Mouse (Mus musculus) left cerebral cortex, postnatal 14 days (tissue): ENCODE results near the gene H1fx. TPM values are rescaled to one million over a fixed set of nuclear protein-coding genes. Genes with fewer than 3 reads are reported as not detected.
"Not testable (repeated sequence)": the region's sequence is repeated elsewhere in the genome, so short reads cannot be mapped to it uniquely, and the experiment has no call there.

Source experiments
- DNase-seq, 2 experiments: peaks; one replicate each; pipeline ENCODE4 v3.0.0; 2021 to 2022; ENCODE audit warnings: low spot score in 2 of 2, mixed read lengths in 1 of 2
- intact Hi-C: fragments of 180-260 bp; cut with DNase I; formaldehyde crosslinking; loops from one replicate; pipeline ENCODE4 v1.15.1; 2025
- microRNA-seq, 2 experiments: library from miRNA; unstranded; fragments of <30 nt; microRNA quantifications; one replicate each; pipeline ENCODE4 v1.2.0; 2022
- total RNA-seq, 2 experiments: library from RNA; stranded (reverse); gene quantifications; 2 replicates each; pipeline ENCODE4 v1.2.3; 2021

The H1fx gene
- total RNA-seq, 2 experiments from 2014 or later = 61.9 to 84.0 TPM

DNA sequence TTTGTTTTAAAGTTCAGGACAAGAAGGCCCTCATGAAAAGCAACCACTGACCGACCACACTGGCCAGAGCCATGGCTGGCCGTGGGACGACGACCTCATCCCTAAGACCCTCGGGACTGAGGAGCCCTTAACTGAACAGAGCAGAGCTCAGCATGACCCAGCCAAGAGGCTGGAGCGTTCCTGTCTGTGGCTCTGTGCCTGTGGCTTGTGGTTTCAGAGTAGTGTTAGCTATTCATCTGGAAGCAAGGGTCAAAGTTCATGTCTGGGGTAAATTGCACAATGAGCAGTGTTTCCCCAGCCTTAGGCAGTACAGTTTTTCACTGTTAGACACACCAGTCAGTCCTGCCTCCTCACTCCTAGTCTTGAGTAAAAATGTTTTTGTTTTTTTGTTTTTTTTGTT is 11.3 kb upstream of the H1fx start:
- no peak for DNase-seq
- intact Hi-C loops = loop anchor here (10.0 kb wide), 1 partner anchor 148 kb away; no protein-coding TSS in a partner anchor

DNA sequence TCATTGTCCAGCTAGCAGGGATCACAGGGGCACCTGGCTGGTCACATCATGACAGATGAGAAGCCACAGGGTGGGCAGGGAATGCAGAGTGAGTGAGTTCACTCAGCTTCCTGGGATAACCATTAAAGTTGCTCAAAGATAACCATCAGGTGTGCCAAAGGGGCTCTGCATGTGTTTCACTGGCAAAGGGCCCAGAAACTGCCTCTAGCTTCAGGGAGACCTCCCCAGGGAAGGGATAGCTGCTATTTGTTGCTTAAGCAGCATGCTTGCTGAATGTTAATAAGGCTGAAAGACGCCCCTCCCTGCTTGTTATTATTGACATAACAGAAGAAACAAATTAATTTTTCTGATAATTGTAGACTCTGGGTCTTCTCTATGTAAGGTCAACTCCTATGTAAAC is 10.4 kb upstream of the H1fx start:
- intact Hi-C loops = loop anchor here (10.0 kb wide), 1 partner anchor 147 kb away; no protein-coding TSS in a partner anchor
- no peak for DNase-seq

DNA sequence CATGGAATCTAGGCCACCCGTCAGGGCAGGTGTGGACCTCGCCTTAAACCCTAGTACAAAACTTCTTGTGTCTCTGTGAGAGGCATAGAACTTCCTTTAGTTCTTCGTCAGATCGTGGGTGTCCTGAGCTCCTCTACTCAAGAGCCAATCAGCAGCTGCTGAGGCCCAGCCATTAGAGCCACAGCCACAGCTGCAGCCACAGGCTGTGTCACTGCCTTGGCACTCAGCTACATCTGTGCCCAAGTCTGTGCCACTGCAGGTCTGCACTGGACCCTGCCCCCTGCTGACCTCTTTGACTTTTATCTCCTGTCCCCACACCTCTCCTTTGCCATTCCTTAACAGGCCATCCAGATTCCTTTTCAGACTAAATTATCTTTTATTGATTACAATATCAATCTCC is 9.8 kb upstream of the H1fx start:
- intact Hi-C loops = loop anchor here (10.0 kb wide), 1 partner anchor 146 kb away; no protein-coding TSS in a partner anchor

DNA sequence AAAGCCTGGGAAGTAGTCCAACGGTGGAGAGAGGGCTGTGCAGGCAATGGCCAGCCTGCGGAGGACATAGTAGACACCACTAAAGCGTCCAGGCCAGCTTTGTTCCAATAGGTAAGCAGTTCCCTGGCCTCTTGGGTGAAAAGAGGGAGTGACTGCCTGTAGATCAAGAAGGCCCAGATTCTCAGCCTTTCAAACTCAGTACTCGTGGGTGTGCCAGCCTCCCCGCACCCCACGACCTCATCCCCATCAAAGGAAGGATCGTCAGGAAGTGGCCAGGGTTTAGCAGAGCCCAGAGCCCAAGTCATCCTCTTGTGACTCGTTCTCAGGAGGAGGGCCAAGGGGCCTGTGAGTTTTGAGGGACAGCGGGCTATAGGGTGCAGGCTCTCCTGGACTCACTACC is 1.1 kb upstream of the H1fx start:
- DNase-seq = no peak
- intact Hi-C loops = loop anchor here (5.0 kb wide), 1 partner anchor 70 kb away; the partner anchor contains the start of gene Hmces

More for the DNA sequence above, 9.8 kb upstream of the H1fx start:
- no peak for DNase-seq

DNA sequence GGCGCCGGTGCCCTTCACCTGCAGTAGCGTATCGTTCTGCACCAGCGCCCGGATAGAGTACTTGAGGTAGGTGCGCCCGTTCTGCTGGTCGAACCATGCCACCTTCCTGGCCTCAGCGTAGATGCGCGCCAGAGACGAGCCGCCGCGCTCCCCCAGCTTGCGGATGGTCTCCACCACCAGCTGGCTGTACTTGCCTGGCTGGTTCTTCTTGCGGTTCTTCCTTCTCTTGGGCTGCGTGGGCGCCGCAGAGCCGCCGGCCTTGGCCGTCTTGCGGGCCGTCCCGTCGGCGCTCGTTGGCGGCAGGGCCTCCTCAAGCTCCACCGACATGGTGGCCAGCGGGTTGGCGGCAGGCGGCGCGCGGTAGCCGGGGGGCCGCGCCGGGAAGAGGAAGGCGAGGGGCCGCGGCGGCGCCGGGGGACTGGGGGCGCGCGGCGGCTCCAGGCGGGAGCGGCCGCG is 379 bp downstream of the H1fx start:
- DNase-seq = peak in 1 of 2 experiments; percentile 38
- intact Hi-C loops = loop anchor here (5.0 kb wide), 1 partner anchor 69 kb away; the partner anchor contains the start of gene Hmces

DNA sequence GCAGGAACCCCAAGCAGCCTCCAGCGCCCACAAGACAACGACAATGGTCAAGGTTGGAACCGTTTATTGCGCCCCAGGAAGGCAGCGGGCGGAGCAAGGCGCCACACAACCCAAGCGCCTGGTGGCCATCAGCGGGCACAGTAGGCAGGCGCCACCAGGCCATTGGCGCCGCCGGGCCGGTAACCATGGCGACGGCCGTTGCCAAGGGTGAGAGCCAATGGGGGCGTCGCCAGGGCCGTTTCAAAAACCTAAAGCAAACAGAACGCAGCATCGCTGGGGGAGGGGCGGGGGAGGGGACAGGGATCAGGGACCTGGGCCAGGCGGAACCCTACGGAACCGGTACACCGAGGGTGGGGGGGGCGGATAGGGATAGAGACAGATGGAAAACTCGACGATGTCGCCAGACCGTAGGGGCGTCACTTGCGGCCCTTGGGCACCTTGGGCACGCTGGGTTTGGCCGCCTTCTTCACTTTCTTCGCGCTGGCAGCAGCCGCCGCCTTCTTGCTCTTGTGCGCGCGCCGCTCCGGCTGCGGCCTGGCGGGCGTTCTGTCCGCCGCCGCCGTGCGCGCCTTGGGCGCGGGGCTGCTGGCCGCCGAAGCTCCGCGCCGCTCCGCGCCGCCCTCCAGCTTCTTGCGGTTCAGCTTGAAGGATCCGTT is 935 bp downstream of the H1fx start:
- peak; percentile 88 to 92 for DNase-seq
- intact Hi-C loops = loop anchor here (5.0 kb wide), 1 partner anchor 68 kb away; the partner anchor contains the start of gene Hmces

DNA sequence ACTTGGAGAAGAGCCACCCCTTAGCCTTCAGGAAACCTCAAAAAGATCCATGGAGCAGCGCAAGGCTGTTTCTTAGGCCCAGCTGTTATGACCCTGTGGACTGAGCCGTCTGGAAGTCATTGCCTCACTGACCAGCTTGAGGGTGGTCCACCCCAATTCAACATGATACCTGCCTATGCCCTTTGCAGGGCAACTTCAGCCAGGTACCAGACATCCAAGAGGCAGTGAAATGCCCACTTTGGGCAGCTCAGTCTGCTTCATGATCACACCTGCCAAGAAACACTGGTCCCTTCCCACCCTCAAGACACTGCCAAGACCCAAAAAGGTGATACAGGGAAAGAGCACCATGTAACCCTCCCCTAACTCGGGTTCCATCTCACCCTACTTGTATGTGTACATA is 1.7 kb downstream of the H1fx start:
- no peak for DNase-seq

DNA sequence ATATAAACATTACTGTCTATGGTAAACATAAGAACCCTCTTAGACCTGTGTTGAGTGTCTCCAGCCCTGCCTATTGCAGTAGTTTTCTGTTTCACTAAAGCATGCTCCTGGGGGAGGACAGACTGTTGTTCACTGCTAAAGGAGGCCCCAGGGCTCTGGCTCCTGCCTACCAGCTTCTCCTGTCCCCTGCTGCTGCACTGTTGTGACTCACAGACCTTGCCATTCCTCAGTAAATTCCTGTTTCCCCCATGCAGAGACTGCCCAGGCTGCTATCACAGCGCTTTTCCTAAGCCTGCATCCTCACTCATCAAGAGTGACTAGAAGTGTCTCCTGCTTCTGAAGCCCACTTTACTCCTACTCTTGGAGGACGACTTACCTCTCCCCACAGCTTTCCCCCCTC is 11.4 kb downstream of the H1fx start:
- DNase-seq = no peak

More for the DNA sequence above, 1.7 kb downstream of the H1fx start:
- intact Hi-C loops = loop anchor here (5.0 kb wide), 1 partner anchor 67 kb away; the partner anchor contains the start of gene Hmces

DNA sequence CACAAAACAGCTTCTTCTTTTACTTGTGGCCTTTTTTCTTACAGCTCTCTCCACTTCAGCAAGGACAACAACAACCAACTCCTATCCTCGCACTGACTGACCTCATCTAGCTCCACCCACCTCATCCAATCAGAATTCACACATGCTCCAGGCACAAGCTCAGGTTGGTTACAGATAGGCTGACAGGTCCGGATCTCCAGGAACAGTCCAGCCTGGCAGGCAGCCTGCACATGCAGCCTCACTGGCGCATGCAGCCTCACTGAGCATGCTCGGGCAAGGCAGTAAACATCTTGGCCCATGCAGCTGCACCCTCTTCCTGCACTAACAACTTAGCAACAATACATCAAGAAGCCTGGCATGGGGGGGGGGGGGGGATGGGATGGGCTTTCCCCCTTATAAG is 19.0 kb downstream of the H1fx start:
- DNase-seq, intact Hi-C loops: not testable (repeated sequence)

More for the DNA sequence above, 11.4 kb downstream of the H1fx start:
- intact Hi-C loops = no loop called here

DNA sequence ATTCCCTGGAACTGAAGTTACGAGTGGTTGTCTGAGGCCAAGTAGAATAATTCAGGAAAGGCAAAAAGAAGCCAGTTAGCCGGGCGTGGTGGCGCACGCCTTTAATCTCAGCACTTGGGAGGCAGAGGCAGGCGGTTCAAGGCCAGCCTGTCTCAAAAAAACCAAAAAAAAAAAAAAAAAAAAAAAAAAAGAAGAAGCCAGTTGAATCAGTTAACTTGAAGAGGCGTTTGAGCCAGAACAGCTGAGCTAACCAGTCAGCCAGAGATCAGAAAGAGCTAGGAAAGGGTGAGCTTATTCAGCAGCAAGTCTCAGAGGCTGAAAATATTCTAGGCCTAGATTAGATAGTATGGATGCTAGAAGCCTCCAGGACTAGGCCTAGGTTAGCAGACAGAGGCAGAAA is 39.3 kb downstream of the H1fx start:
- intact Hi-C loops = no loop called here
- DNase-seq = no peak

DNA sequence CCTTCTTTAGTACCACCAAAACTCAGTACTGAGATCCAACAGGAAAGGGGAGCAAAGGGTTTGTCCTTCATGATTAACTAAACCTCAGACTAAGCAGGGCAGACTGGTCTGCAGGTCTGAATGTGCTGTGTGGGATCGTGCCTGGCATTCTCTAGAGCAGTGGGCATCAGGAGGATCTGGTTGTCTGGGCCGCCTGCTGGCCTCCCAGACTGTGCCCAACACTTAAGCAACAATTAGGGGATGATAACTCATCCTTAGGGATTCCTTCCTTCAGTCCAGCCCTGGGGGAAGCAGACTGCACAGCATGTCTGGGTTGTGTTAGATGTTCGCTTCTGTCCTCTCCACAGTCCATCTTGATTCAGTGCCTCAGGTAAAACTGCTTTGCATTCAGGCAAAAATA is 42.5 kb downstream of the H1fx start:
- DNase-seq = no peak
- intact Hi-C loops = no loop called here

DNA sequence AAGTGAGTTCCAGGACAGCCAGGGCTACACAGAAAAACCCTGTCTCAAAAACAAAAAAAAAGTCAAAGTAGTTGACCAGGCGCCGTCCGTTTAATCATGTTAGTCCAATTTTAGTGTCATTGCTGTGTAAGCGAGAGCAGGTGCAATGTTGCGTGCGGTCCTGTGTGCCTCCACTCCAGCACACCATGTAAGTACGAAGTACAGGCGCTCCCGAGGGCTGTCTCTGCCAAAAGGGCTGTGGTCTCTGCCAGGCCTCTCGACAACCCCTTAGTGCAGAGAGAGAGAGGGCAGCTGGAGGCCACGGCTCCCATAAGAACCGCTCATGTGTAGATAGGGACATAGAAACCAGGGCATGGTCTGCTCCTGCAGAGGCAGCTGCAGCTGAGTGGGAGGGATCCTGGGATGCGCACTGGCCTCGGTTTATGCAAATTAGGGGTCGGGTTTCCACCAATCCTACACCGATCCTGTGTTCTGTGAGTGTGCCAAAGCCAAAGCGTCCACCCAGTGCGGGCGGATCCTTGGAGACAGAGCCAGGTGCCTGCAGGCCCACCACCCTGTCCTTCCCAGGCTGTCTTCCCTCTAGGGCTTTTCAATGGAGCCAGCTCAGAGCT is 44.2 kb downstream of the H1fx start:
- intact Hi-C loops = no loop called here
- DNase-seq = no peak

DNA sequence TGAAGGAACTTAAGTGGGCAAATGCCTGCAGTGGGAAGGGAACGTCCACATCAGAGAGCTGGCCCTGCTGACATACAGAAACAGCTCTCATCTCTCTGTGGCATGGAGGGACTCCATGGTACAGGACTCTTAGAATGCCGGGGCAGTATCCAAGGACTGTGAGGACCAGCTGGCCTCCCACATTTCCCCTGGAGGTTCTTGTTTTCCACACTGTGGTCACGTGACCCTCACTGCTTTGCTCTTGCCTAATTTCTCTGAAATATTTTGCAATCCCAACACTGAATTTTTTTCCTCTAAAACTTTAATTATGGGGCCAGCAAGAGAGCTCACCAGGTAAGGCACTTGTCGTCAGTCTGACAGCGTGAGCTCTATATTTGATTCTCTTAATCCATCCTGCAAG is 46.4 kb downstream of the H1fx start:
- no peak for DNase-seq
- intact Hi-C loops = no loop called here

Small RNA genes lying within 50 kb of the gene (microRNA-seq; reads per million reads assigned to microRNA genes)
- 0 to 0.67 reads per million in 2 experiments for gene Gm47286

Other genes with a start within 250 kb of the H1fx start
- 1 to 10 TPM; 1.3 TPM for gene Gp9, start 203.6 kb downstream of the H1fx start, total RNA-seq
- 10 to 100 TPM; 20.1 to 21.3 TPM for gene Rab43, start 169.5 kb downstream of the H1fx start, total RNA-seq
- gene Gm45140, start 145.8 kb downstream of the H1fx start, total RNA-seq = 1 to 10 TPM; 3.2 to 3.5 TPM
- 10 to 100 TPM; 28.4 to 30.1 TPM for gene Isy1, start 142.8 kb downstream of the H1fx start, total RNA-seq
- gene Cnbp, start 130.5 kb downstream of the H1fx start, total RNA-seq = 100 to 1,000 TPM; 238 to 247 TPM
- gene Copg1, start 93.8 kb downstream of the H1fx start, total RNA-seq = 100 to 1,000 TPM; 196 to 202 TPM
- 10 to 100 TPM; 28.0 to 28.3 TPM for gene Hmces, start 67.7 kb downstream of the H1fx start, total RNA-seq
- gene Rab7, start 63.6 kb upstream of the H1fx start, total RNA-seq = 100 to 1,000 TPM; 319 to 329 TPM
- 100 to 1,000 TPM; 166 to 168 TPM for gene Rpn1, start 102.8 kb upstream of the H1fx start, total RNA-seq
- 1 to 10 TPM; 4.9 to 6.2 TPM for gene Gata2, start 212.3 kb upstream of the H1fx start, total RNA-seq
- gene Dnajb8, start 240.6 kb upstream of the H1fx start, total RNA-seq = not detected